Mouse (Mus musculus): Measurements from ENCODE around the gene Plg. TPM values are rescaled to one million over a fixed set of nuclear protein-coding genes. Genes with fewer than 3 reads are reported as not detected.

Plg gene
- polyA plus RNA-seq, 1 experiment from 2014 or later, result not detected

- H3K9ac ChIP-seq (replicated peaks), result no peak overlapping the region
- H3K27ac ChIP-seq, result no peak overlapping the region
- 68% methylated on average over 8 of the region's 8 CpGs for WGBS
- no peaks in the 10 kb centered on the region for H3K27me3 ChIP-seq
- no peaks in the 10 kb centered on the region; the same call in 1 of the 2 replicates for H3K4me1 ChIP-seq (replicated peaks)
- no peak for ATAC-seq (ENCODE audit: insufficient number of reproducible peaks, insufficient read depth, low FRiP score, low TSS enrichment, low read depth)
- no peaks in the 10 kb centered on the region for H3K9me3 ChIP-seq
- H3K36me3 ChIP-seq, result no peaks in the 10 kb centered on the region
- no peak overlapping the region for H3K4me3 ChIP-seq (replicated peaks)
- no peak overlapping the region for H3K4me2 ChIP-seq
Observed at GRCm38 (mm10) chr17:12364426-12364735, 14.0 kb upstream of the Plg start.

DNA sequence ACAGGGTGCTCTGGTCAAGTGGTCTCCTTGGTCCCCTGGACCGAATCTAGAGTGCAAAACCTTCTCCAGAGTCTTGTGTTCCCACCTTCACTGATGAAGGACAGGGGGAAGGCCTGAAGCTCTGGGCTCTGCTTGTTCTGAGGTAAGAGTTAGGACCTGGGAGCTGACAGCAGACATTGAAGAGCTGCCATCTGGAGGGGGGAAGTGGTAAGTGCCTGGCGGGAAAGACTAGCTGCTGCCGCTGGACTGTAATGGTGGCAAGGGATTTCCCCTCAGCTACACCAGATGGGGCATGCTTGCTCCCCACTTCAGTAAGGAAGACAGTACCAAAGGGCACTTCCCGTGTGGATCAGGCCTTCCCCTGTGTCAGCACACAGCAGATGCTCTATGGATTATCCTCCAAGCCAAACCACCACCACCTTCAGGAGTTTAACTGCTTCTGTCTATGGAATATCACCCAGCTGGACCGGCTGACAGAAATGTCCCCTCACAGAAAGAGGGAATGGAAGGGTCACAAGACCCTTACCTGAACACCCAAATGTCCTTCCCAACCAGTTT, 11.0 kb upstream of the Plg start:
- Histone ChIP-seq H3K9me3 (no peaks in the 10 kb centered on the region), H3K27ac (no peak overlapping the region), H3K4me2 (no peak overlapping the region), H3K27me3 (no peaks in the 10 kb centered on the region), H3K4me3 (replicated peaks) (no peak overlapping the region), H3K9ac (replicated peaks) (no peak overlapping the region), H3K36me3 (no peaks in the 10 kb centered on the region), H3K4me1 (replicated peaks) (peaks cover 5% of the 10 kb centered on the region; the same call in 1 of the 2 replicates)
- WGBS, result 44% methylated on average over 5 of the region's 5 CpGs
- ATAC-seq (ENCODE audit: insufficient number of reproducible peaks, insufficient read depth, low FRiP score, low TSS enrichment, low read depth), result peak; percentile 49; the same call in 1 of the 2 replicates

GRCm38 (mm10) chr17:12369393-12369792, 9.0 kb upstream of the Plg start:
- Histone ChIP-seq H3K27me3 (no peaks in the 10 kb centered on the region), H3K9ac (replicated peaks) (no peak overlapping the region), H3K27ac (no peak overlapping the region), H3K36me3 (no peaks in the 10 kb centered on the region), H3K4me3 (replicated peaks) (no peak overlapping the region), H3K4me2 (no peak overlapping the region), H3K4me1 (replicated peaks) (peaks cover 5% of the 10 kb centered on the region; the same call in 1 of the 2 replicates), H3K9me3 (no peaks in the 10 kb centered on the region)
- ATAC-seq (ENCODE audit: insufficient number of reproducible peaks, insufficient read depth, low FRiP score, low TSS enrichment, low read depth), result no peak
- WGBS, result 46% methylated on average over 5 of the region's 5 CpGs

DNA sequence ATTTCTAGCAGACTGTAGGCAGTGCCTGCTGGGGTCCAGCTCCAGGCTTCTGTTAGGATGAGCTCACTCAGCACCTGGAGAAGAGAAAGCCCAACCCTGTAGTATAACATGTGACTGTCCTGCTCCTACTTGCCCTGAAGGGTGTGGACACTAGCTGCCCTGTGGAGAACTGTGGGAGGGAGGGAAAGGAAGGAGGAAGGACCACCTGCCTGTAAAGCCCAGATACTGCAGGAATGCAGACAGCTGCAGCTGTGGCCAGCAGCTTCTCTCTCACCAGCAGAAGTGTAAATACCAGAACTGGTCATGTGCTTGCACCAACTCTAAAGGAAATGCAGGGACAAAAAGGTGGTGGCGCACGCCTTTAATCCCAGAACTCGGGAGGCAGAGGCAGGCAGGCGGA, 8.1 kb upstream of the Plg start:
- Histone ChIP-seq H3K9ac (replicated peaks) (no peak overlapping the region), H3K36me3 (no peaks in the 10 kb centered on the region), H3K27me3 (no peaks in the 10 kb centered on the region), H3K4me3 (replicated peaks) (no peak overlapping the region), H3K9me3 (no peaks in the 10 kb centered on the region), H3K27ac (no peak overlapping the region), H3K4me2 (no peak overlapping the region), H3K4me1 (replicated peaks) (peaks cover 5% of the 10 kb centered on the region; the same call in 1 of the 2 replicates)
- ATAC-seq (ENCODE audit: insufficient number of reproducible peaks, insufficient read depth, low FRiP score, low TSS enrichment, low read depth), result peak; percentile 16; the same call in 1 of the 2 replicates
- WGBS, result 71% methylated on average over 4 of the region's 4 CpGs

DNA sequence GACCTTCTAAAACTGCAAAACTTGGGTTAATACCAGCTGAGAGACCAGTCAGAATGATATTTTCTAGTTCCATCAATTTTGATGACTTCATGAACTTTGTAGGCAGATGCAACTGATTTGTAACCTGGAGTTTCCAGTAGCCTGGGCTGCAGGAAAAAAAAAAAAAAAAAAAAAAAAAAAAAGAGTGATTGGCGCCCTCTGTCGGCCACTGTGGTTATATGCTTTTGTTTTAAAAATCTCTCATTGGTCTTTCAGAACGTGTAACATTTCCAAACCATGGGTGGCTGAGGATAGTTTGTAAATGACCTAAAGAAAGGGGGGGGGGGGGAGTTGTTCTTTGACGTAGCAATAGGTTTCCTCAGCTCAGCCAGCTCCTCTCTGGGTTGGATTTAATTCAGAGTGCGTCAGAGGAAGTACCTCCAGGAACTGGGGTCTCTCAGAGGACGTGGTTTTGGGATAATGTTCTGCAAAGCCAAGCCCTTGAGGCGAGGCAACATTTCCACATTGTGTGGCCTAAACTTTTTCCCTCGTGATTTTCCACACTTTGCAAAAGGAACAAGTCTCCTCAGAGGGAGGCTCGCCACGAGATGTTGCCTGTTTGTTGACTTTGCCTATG, 7.0 kb upstream of the Plg start:
- Histone ChIP-seq H3K27ac (no peak overlapping the region), H3K4me2 (no peak overlapping the region), H3K27me3 (no peaks in the 10 kb centered on the region), H3K4me3 (replicated peaks) (no peak overlapping the region), H3K36me3 (no peaks in the 10 kb centered on the region), H3K9me3 (no peaks in the 10 kb centered on the region), H3K9ac (replicated peaks) (no peak overlapping the region), H3K4me1 (replicated peaks) (peaks cover 5% of the 10 kb centered on the region; the same call in 1 of the 2 replicates)
- 36% methylated on average over 10 of the region's 10 CpGs for WGBS
- no peak for ATAC-seq (ENCODE audit: insufficient number of reproducible peaks, insufficient read depth, low FRiP score, low TSS enrichment, low read depth)

DNA sequence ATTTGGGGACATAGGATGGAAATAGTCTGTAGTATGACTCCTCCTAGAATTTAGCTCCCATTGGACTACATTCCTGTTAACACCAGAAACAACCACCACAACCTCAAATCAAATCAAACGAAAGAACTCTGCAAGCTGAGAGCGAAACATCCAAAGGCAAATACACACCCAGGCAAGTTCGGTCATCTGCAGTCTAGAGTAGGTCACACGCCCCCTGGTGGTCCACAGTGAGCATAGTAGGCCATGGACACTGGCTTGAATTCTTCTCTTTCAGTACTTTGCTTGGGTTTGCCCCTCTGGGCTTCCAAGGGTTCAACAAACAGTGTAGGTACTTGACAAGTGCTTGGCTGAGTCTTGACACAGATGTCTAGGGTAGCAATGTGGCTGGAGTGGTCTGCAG, 6.4 kb upstream of the Plg start:
- Histone ChIP-seq H3K27ac (no peak overlapping the region), H3K4me2 (no peak overlapping the region), H3K27me3 (no peaks in the 10 kb centered on the region), H3K4me3 (replicated peaks) (no peak overlapping the region), H3K4me1 (replicated peaks) (peaks cover 5% of the 10 kb centered on the region; the same call in 1 of the 2 replicates), H3K9ac (replicated peaks) (no peak overlapping the region), H3K36me3 (no peaks in the 10 kb centered on the region), H3K9me3 (no peaks in the 10 kb centered on the region)
- no peak for ATAC-seq (ENCODE audit: insufficient number of reproducible peaks, insufficient read depth, low FRiP score, low TSS enrichment, low read depth)
- 25% methylated on average over 4 of the region's 4 CpGs for WGBS

- no peaks in the 10 kb centered on the region for H3K27me3 ChIP-seq
- H3K9ac ChIP-seq (replicated peaks), result no peak overlapping the region
- no peak overlapping the region for H3K4me3 ChIP-seq (replicated peaks)
- WGBS, result 72% methylated on average over 3 of the region's 3 CpGs
- no peak overlapping the region for H3K27ac ChIP-seq
- H3K4me1 ChIP-seq (replicated peaks), result peaks cover 5% of the 10 kb centered on the region; the same call in 1 of the 2 replicates
- H3K36me3 ChIP-seq, result no peaks in the 10 kb centered on the region
- ATAC-seq (ENCODE audit: insufficient number of reproducible peaks, insufficient read depth, low FRiP score, low TSS enrichment, low read depth), result no peak
- no peak overlapping the region for H3K4me2 ChIP-seq
- no peaks in the 10 kb centered on the region for H3K9me3 ChIP-seq
Observed at GRCm38 (mm10) chr17:12373601-12374144, 4.7 kb upstream of the Plg start.

DNA sequence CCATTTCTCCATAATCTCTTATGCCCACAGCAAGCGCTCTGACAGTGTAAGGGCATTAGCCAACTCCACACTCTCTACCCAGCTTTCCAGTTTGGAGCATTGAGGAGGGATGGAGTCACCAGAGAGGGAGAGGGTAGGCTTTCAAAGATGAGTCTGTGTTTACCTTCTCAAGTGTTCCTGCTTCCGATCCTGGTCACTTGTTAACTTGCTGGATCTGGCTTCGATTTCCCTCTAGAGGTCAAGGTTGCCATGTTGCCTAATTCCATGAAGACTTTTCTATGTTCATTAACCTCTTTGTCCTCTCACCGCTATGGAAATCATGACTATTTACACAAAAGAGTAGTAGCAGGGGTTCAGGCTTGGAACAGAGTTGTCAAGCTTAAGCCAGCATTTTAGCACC, 1.9 kb downstream of the Plg start:
- Histone ChIP-seq H3K4me1 (replicated peaks) (0 out of 2 replicates have a peak, but pooled peaks cover 1% of the 10 kb centered on the region), H3K36me3 (no peaks in the 10 kb centered on the region), H3K27ac (no peak overlapping the region), H3K9me3 (no peaks in the 10 kb centered on the region), H3K27me3 (no peaks in the 10 kb centered on the region), H3K9ac (replicated peaks) (no peak overlapping the region), H3K4me3 (replicated peaks) (no peak overlapping the region), H3K4me2 (no peak overlapping the region)
- WGBS, result 81% methylated on average over 4 of the region's 4 CpGs
- ATAC-seq (ENCODE audit: insufficient number of reproducible peaks, insufficient read depth, low FRiP score, low TSS enrichment, low read depth), result no peak

GRCm38 (mm10) chr17:12381579-12381978, 3.2 kb downstream of the Plg start:
- H3K36me3 ChIP-seq, result no peaks in the 10 kb centered on the region
- no peaks in the 10 kb centered on the region for H3K9me3 ChIP-seq
- 91% methylated on average over 2 of the region's 2 CpGs for WGBS
- no peak overlapping the region for H3K9ac ChIP-seq (replicated peaks)
- no peak overlapping the region for H3K4me2 ChIP-seq
- H3K27ac ChIP-seq, result no peak overlapping the region
- ATAC-seq (ENCODE audit: insufficient number of reproducible peaks, insufficient read depth, low FRiP score, low TSS enrichment, low read depth), result no peak
- peaks cover 12% of the 10 kb centered on the region; the same call in 1 of the 2 replicates for H3K4me1 ChIP-seq (replicated peaks)
- H3K4me3 ChIP-seq (replicated peaks), result no peak overlapping the region
- H3K27me3 ChIP-seq, result no peaks in the 10 kb centered on the region

GRCm38 (mm10) chr17:12382531-12382930, 4.1 kb downstream of the Plg start:
- Histone ChIP-seq H3K27ac (no peak overlapping the region), H3K36me3 (no peaks in the 10 kb centered on the region), H3K9me3 (no peaks in the 10 kb centered on the region), H3K4me2 (no peak overlapping the region), H3K27me3 (no peaks in the 10 kb centered on the region), H3K4me1 (replicated peaks) (peaks cover 17% of the 10 kb centered on the region; the same call in 1 of the 2 replicates), H3K4me3 (replicated peaks) (no peak overlapping the region), H3K9ac (replicated peaks) (no peak overlapping the region)
- no peak for ATAC-seq (ENCODE audit: insufficient number of reproducible peaks, insufficient read depth, low FRiP score, low TSS enrichment, low read depth)
- 59% methylated on average over 2 of the region's 2 CpGs for WGBS

DNA sequence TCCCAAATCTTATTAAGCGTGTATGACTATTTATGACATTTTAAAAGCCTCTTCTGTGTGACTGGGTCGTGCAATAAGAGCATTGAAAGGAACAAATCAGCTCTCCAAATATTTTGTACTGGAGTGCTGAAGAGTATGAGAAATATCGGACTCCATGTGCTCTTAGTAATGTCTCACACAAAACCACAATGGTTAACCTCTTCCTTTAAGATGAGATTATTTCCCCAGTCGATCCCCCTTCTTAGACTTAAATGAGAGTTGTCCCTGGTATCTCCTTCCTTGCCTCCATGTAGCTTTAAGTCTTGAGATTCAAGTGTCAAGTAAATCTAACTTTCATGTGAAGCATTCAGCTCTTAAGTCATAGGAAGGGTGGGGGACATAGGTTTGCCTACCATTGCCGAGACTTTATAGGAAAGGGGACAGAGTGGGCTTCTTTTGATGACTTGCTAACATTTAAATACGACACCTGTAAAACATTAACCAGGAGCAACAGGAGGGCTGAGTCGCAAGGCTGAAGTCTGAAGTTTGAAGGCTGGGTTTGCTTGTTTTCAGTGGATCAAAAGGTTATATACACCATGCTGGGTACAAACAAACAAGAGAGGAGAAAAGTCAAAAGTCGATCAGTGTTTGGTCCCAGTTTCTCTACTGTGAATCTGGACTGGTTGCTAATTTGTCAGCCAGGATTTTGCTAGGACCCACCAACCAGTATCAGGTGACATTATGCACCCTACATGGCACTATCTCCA, 6.8 kb downstream of the Plg start:
- no peak overlapping the region for H3K4me2 ChIP-seq
- no peak overlapping the region for H3K27ac ChIP-seq
- H3K4me3 ChIP-seq (replicated peaks), result no peak overlapping the region
- no peak overlapping the region for H3K9ac ChIP-seq (replicated peaks)
- no peaks in the 10 kb centered on the region for H3K9me3 ChIP-seq
- H3K27me3 ChIP-seq, result no peaks in the 10 kb centered on the region
- WGBS, result 53% methylated on average over 8 of the region's 8 CpGs
- H3K36me3 ChIP-seq, result no peaks in the 10 kb centered on the region
- H3K4me1 ChIP-seq (replicated peaks), result peaks cover 17% of the 10 kb centered on the region; the same call in 1 of the 2 replicates
- no peak for ATAC-seq (ENCODE audit: insufficient number of reproducible peaks, insufficient read depth, low FRiP score, low TSS enrichment, low read depth)
